Mouse (Mus musculus): ENCODE data around the gene 2510039O18Rik. TPM values are rescaled to one million over a fixed set of nuclear protein-coding genes. Genes with fewer than 3 reads are reported as not detected.
A peak's percentile ranks its signal among the peaks of the same experiment; 100 is the strongest.

2510039O18Rik gene
- polyA plus RNA-seq, 1 experiment from 2014 or later = 9.5 TPM

GRCm38 (mm10) chr4:147905090-147905659, 35.5 kb upstream of the 2510039O18Rik start:
- Histone ChIP-seq H3K4me2 (ENCODE audit: low read length) (peak overlapping the region; percentile 64), H3K27me3 (ENCODE audit: control insufficient read depth, insufficient read depth, low read depth, low read length) (no peaks in the 10 kb centered on the region), H3K36me3 (ENCODE audit: control insufficient read depth, insufficient read depth, low read length) (peaks cover 7% of the 10 kb centered on the region; the same call in 1 of the 2 replicates), H3K9ac (ENCODE audit: low read depth, low read length) (peak overlapping the region; percentile 79), H3K9me3 (replicated peaks; ENCODE audit: control insufficient read depth, low read length, poor library complexity, severe bottlenecking) (no peaks in the 10 kb centered on the region), H3K4me3 (ENCODE audit: low read depth, low read length) (peak overlapping the region; percentile 82), H3K27ac (ENCODE audit: low read length) (peak overlapping the region; percentile 84), H3K4me1 (ENCODE audit: control insufficient read depth, insufficient read depth, low read length) (peaks cover 15% of the 10 kb centered on the region)
- ATAC-seq = peak; percentile 57
- 0% methylated on average over 8 of the region's 8 CpGs for WGBS

- H3K27me3 ChIP-seq (ENCODE audit: control insufficient read depth, insufficient read depth, low read depth, low read length) = no peaks in the 10 kb centered on the region
- H3K4me1 ChIP-seq (ENCODE audit: control insufficient read depth, insufficient read depth, low read length) = peaks cover 15% of the 10 kb centered on the region
- 90% methylated on average over 5 of the region's 5 CpGs for WGBS
- H3K27ac ChIP-seq (ENCODE audit: low read length) = no peak overlapping the region
- no peak overlapping the region for H3K4me3 ChIP-seq (ENCODE audit: low read depth, low read length)
- no peaks in the 10 kb centered on the region for H3K9me3 ChIP-seq (replicated peaks; ENCODE audit: control insufficient read depth, low read length, poor library complexity, severe bottlenecking)
- H3K9ac ChIP-seq (ENCODE audit: low read depth, low read length) = no peak overlapping the region
- H3K4me2 ChIP-seq (ENCODE audit: low read length) = no peak overlapping the region
- no peak for ATAC-seq
- peaks cover 5% of the 10 kb centered on the region; the same call in 1 of the 2 replicates for H3K36me3 ChIP-seq (ENCODE audit: control insufficient read depth, insufficient read depth, low read length)
These were observed 34.5 kb upstream of the 2510039O18Rik start for GRCm38 (mm10) chr4:147906230-147906629.

- WGBS = 93% methylated on average over 5 of the region's 5 CpGs
- no peak for ATAC-seq
- Histone ChIP-seq H3K9ac (ENCODE audit: low read depth, low read length) (no peak overlapping the region), H3K27me3 (ENCODE audit: control insufficient read depth, insufficient read depth, low read depth, low read length) (no peaks in the 10 kb centered on the region), H3K9me3 (replicated peaks; ENCODE audit: control insufficient read depth, low read length, poor library complexity, severe bottlenecking) (no peaks in the 10 kb centered on the region), H3K4me2 (ENCODE audit: low read length) (no peak overlapping the region), H3K4me3 (ENCODE audit: low read depth, low read length) (no peak overlapping the region), H3K4me1 (ENCODE audit: control insufficient read depth, insufficient read depth, low read length) (peaks cover 4% of the 10 kb centered on the region), H3K36me3 (ENCODE audit: control insufficient read depth, insufficient read depth, low read length) (no peaks in the 10 kb centered on the region), H3K27ac (ENCODE audit: low read length) (no peak overlapping the region)
These were observed 31.2 kb upstream of the 2510039O18Rik start for GRCm38 (mm10) chr4:147909486-147909885.

- 0 out of 2 replicates have a peak, but pooled peaks have one; percentile 14 for ATAC-seq
These were observed 22.1 kb upstream of the 2510039O18Rik start for GRCm38 (mm10) chr4:147918459-147919121.

GRCm38 (mm10) chr4:147920973-147921372, 19.7 kb upstream of the 2510039O18Rik start:
- H3K4me1 ChIP-seq (ENCODE audit: control insufficient read depth, insufficient read depth, low read length) = no peaks in the 10 kb centered on the region
- no peak overlapping the region for H3K4me3 ChIP-seq (ENCODE audit: low read depth, low read length)
- H3K36me3 ChIP-seq (ENCODE audit: control insufficient read depth, insufficient read depth, low read length) = no peaks in the 10 kb centered on the region
- no peaks in the 10 kb centered on the region for H3K27me3 ChIP-seq (ENCODE audit: control insufficient read depth, insufficient read depth, low read depth, low read length)
- H3K9me3 ChIP-seq (replicated peaks; ENCODE audit: control insufficient read depth, low read length, poor library complexity, severe bottlenecking) = no peaks in the 10 kb centered on the region
- no peak overlapping the region for H3K9ac ChIP-seq (ENCODE audit: low read depth, low read length)
- WGBS = 28% methylated on average over 10 of the region's 10 CpGs
- H3K27ac ChIP-seq (ENCODE audit: low read length) = no peak overlapping the region
- no peak overlapping the region for H3K4me2 ChIP-seq (ENCODE audit: low read length)
- no peak for ATAC-seq

More at GRCm38 (mm10) chr4:147918459-147919121, 22.1 kb upstream of the 2510039O18Rik start:
- Histone ChIP-seq H3K4me1 (ENCODE audit: control insufficient read depth, insufficient read depth, low read length) (no peaks in the 10 kb centered on the region), H3K4me3 (ENCODE audit: low read depth, low read length) (no peak overlapping the region), H3K9me3 (replicated peaks; ENCODE audit: control insufficient read depth, low read length, poor library complexity, severe bottlenecking) (no peaks in the 10 kb centered on the region), H3K4me2 (ENCODE audit: low read length) (no peak overlapping the region), H3K27ac (ENCODE audit: low read length) (no peak overlapping the region), H3K27me3 (ENCODE audit: control insufficient read depth, insufficient read depth, low read depth, low read length) (no peaks in the 10 kb centered on the region), H3K9ac (ENCODE audit: low read depth, low read length) (no peak overlapping the region), H3K36me3 (ENCODE audit: control insufficient read depth, insufficient read depth, low read length) (no peaks in the 10 kb centered on the region)
- WGBS = 59% methylated on average over 7 of the region's 7 CpGs

GRCm38 (mm10) chr4:147922341-147922740, 18.4 kb upstream of the 2510039O18Rik start:
- 80% methylated on average over 11 of the region's 11 CpGs for WGBS
- no peak for ATAC-seq
- Histone ChIP-seq H3K36me3 (ENCODE audit: control insufficient read depth, insufficient read depth, low read length) (no peaks in the 10 kb centered on the region), H3K9me3 (replicated peaks; ENCODE audit: control insufficient read depth, low read length, poor library complexity, severe bottlenecking) (no peaks in the 10 kb centered on the region), H3K4me1 (ENCODE audit: control insufficient read depth, insufficient read depth, low read length) (no peaks in the 10 kb centered on the region), H3K27ac (ENCODE audit: low read length) (no peak overlapping the region), H3K4me2 (ENCODE audit: low read length) (no peak overlapping the region), H3K4me3 (ENCODE audit: low read depth, low read length) (no peak overlapping the region), H3K27me3 (ENCODE audit: control insufficient read depth, insufficient read depth, low read depth, low read length) (no peaks in the 10 kb centered on the region), H3K9ac (ENCODE audit: low read depth, low read length) (no peak overlapping the region)

- Histone ChIP-seq H3K4me2 (ENCODE audit: low read length) (no peak overlapping the region), H3K27me3 (ENCODE audit: control insufficient read depth, insufficient read depth, low read depth, low read length) (no peaks in the 10 kb centered on the region), H3K9ac (ENCODE audit: low read depth, low read length) (no peak overlapping the region), H3K9me3 (replicated peaks; ENCODE audit: control insufficient read depth, low read length, poor library complexity, severe bottlenecking) (no peaks in the 10 kb centered on the region), H3K27ac (ENCODE audit: low read length) (no peak overlapping the region), H3K36me3 (ENCODE audit: control insufficient read depth, insufficient read depth, low read length) (no peaks in the 10 kb centered on the region), H3K4me1 (ENCODE audit: control insufficient read depth, insufficient read depth, low read length) (no peaks in the 10 kb centered on the region), H3K4me3 (ENCODE audit: low read depth, low read length) (no peak overlapping the region)
- no peak for ATAC-seq
- 49% methylated on average over 8 of the region's 8 CpGs for WGBS
These were observed 13.0 kb upstream of the 2510039O18Rik start for GRCm38 (mm10) chr4:147927705-147928104.

GRCm38 (mm10) chr4:147928136-147928535, 12.6 kb upstream of the 2510039O18Rik start:
- Histone ChIP-seq H3K9ac (ENCODE audit: low read depth, low read length) (no peak overlapping the region), H3K27ac (ENCODE audit: low read length) (no peak overlapping the region), H3K4me1 (ENCODE audit: control insufficient read depth, insufficient read depth, low read length) (no peaks in the 10 kb centered on the region), H3K9me3 (replicated peaks; ENCODE audit: control insufficient read depth, low read length, poor library complexity, severe bottlenecking) (no peaks in the 10 kb centered on the region), H3K4me2 (ENCODE audit: low read length) (no peak overlapping the region; the same call in 1 of the 2 replicates), H3K27me3 (ENCODE audit: control insufficient read depth, insufficient read depth, low read depth, low read length) (no peaks in the 10 kb centered on the region), H3K4me3 (ENCODE audit: low read depth, low read length) (no peak overlapping the region), H3K36me3 (ENCODE audit: control insufficient read depth, insufficient read depth, low read length) (no peaks in the 10 kb centered on the region)
- ATAC-seq = no peak
- WGBS = 12% methylated on average over 9 of the region's 9 CpGs

GRCm38 (mm10) chr4:147928540-147928939, 12.2 kb upstream of the 2510039O18Rik start:
- Histone ChIP-seq H3K4me2 (ENCODE audit: low read length) (no peak overlapping the region; the same call in 1 of the 2 replicates), H3K9me3 (replicated peaks; ENCODE audit: control insufficient read depth, low read length, poor library complexity, severe bottlenecking) (no peaks in the 10 kb centered on the region), H3K4me3 (ENCODE audit: low read depth, low read length) (no peak overlapping the region), H3K36me3 (ENCODE audit: control insufficient read depth, insufficient read depth, low read length) (no peaks in the 10 kb centered on the region), H3K9ac (ENCODE audit: low read depth, low read length) (no peak overlapping the region), H3K27ac (ENCODE audit: low read length) (no peak overlapping the region), H3K4me1 (ENCODE audit: control insufficient read depth, insufficient read depth, low read length) (no peaks in the 10 kb centered on the region), H3K27me3 (ENCODE audit: control insufficient read depth, insufficient read depth, low read depth, low read length) (no peaks in the 10 kb centered on the region)
- WGBS = 66% methylated on average over 7 of the region's 7 CpGs
- ATAC-seq = no peak
